Mouse (Mus musculus) spleen, adult 10 weeks (tissue): ENCODE measurements around the gene Pigm. TPM values are rescaled to one million over a fixed set of nuclear protein-coding genes. Genes with fewer than 3 reads are reported as not detected.

ENCODE experiments used
- polyA plus RNA-seq: library from polyadenylated mRNA; stranded (reverse); fragments of 350-450 nt; fragmentation: Illumina TruSeq; extraction: RNeasy Lipid Tissue Mini Kit (QIAGEN cat#74804); gene quantifications from one replicate; pipeline ENCODE4 v1.2.3, GENCODE M21; 2015; ENCODE audit warnings: low replicate concordance; ENCODE audit not compliant: insufficient read depth

The Pigm gene
- polyA plus RNA-seq, result 33.5 TPM

GRCm38 (mm10) chr1:172376198-172376667 is at the start of gene Pigm:
Gene Pigm, plus strand, starts transcription at chr1:172376546.

GRCm38 (mm10) chr1:172329131-172329530 is 47.2 kb upstream of the Pigm start, which contains the start of gene Kcnj9:
Gene Kcnj9, minus strand, starts transcription at chr1:172329318.

GRCm38 (mm10) chr1:172340729-172341321 is 35.5 kb upstream of the Pigm start, which contains the start of gene Kcnj10:
Gene Kcnj10, plus strand, starts transcription at chr1:172341210.

Other genes starting within 250 kb of the Pigm start
- 45.3 TPM for gene Pex19, start 249.8 kb upstream of the Pigm start, polyA plus RNA-seq
- gene Dcaf8, start 228.5 kb upstream of the Pigm start, polyA plus RNA-seq, result 98.3 TPM
- 108 TPM for gene Pea15a, start 169.7 kb upstream of the Pigm start, polyA plus RNA-seq
- 0.29 TPM for gene Casq1, start 156.7 kb upstream of the Pigm start, polyA plus RNA-seq
- gene Atp1a4, start 118.1 kb upstream of the Pigm start, polyA plus RNA-seq, result 0.07 TPM
- 10.4 TPM for gene Igsf8, start 114.9 kb upstream of the Pigm start, polyA plus RNA-seq
- 3.0 TPM for gene Atp1a2, start 78.5 kb upstream of the Pigm start, polyA plus RNA-seq
- gene Kcnj9, start 47.2 kb upstream of the Pigm start, polyA plus RNA-seq, result 1.7 TPM
- gene Kcnj10, start 35.3 kb upstream of the Pigm start, polyA plus RNA-seq, result 23.5 TPM
- 9.1 TPM for gene Slamf9, start 98.8 kb downstream of the Pigm start, polyA plus RNA-seq
- 3.2 TPM for gene Igsf9, start 105.2 kb downstream of the Pigm start, polyA plus RNA-seq
- 194 TPM for gene Tagln2, start 123.5 kb downstream of the Pigm start, polyA plus RNA-seq
- gene Cfap45, start 144.3 kb downstream of the Pigm start, polyA plus RNA-seq, result 0.50 TPM
- gene Vsig8, start 179.4 kb downstream of the Pigm start, polyA plus RNA-seq, result not detected
- 29.7 TPM for gene Slamf8, start 214.0 kb downstream of the Pigm start, polyA plus RNA-seq
- gene Fcrl6, start 226.0 kb downstream of the Pigm start, polyA plus RNA-seq, result 0.19 TPM